Mouse (Mus musculus) cortical plate, adult 2 months (tissue): ENCODE measurements around the gene Sos2. TPM values are rescaled to one million over a fixed set of nuclear protein-coding genes. Genes with fewer than 3 reads are reported as not detected.
A peak's percentile ranks its signal among the peaks of the same experiment; 100 is the strongest.
"Not testable (repeated sequence)": the region's sequence is repeated elsewhere in the genome, so short reads cannot be mapped to it uniquely, and the experiment has no call there.

Experiments
- H3K27ac ChIP-seq: fragments of 200-500 bp; 2 replicates; pipeline ENCODE4 v1.5.1; 2012; ENCODE audit warnings: low read length, control low read depth, inconsistent platforms; ENCODE audit not compliant: insufficient read depth
- H3K4me1 ChIP-seq: fragments of 200-500 bp; 2 replicates; pipeline ENCODE4 v1.6.1; 2011; ENCODE audit warnings: low read length; ENCODE audit not compliant: control insufficient read depth, insufficient read depth
- H3K4me3 ChIP-seq: fragments of 200-500 bp; 2 replicates; pipeline ENCODE4 v1.5.1; 2011; ENCODE audit warnings: mild to moderate bottlenecking, low read length, control low read depth; ENCODE audit not compliant: insufficient read depth
- CTCF ChIP-seq: fragments of 200-500 bp; IDR thresholded peaks from 2 replicates; pipeline ENCODE4 v1.5.1; 2011; ENCODE audit warnings: mild to moderate bottlenecking, control low read depth, low read length; ENCODE audit not compliant: insufficient read depth; ENCODE audit errors: extremely low read depth
- POLR2A ChIP-seq: fragments of 200-500 bp; IDR thresholded peaks from 2 replicates; pipeline ENCODE4 v1.6.1; 2011; ENCODE audit warnings: mild to moderate bottlenecking, low read length, control low read depth; ENCODE audit not compliant: insufficient read depth; ENCODE audit errors: extremely low read depth
- polyA plus RNA-seq: library from polyadenylated mRNA; depleted of rRNA; stranded (reverse); fragments of >200 nt; gene quantifications from 2 replicates; pipeline ENCODE4 v1.2.3, GENCODE M21; 2012

Sos2 gene
- polyA plus RNA-seq, 1 experiment: 32.1 TPM

DNA sequence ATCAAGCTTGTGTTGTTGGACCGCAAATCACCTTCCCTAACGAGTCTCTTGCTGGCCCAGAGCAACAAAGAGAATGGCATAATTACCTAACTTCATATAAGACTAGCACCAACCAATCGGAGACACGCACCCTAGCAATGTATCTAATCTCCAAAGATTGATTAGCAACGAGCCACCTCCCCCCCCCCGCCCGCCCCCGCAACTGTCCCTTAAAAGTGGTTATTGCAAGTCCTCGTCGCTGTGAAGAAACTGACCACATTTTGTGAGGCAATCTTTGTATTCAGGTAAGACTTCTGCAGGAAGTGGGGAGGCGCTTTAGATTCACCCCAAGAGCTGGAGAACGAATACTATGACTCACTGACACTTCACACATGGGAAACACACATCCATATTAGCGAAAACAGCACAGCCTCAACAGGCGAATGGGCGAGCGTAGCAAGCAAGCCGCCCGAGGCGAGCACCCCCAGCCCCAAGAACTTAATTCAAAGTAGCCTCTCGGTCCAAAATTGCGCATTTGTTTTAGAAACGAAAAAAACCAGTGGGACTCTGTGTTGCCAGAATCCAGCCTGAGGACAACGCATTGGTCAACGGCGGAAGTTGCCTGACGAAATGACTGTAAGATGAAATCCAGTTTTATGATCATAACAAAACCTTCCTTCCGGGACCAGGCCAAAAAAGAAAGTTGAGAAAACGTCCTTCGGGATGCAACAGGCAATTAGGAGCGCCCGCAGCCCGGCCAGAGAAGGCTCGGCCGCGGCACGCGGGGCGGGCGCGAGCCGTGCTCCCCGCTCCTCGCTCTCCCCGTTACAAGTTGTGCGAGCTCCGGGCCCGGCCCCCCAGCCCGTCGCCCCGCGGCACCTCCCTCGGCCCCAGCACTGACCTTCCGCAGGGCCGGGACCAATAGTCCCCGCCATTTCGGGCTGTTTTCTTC is 752 bp downstream of the Sos2 start:
- no peak for TF ChIP-seq POLR2A
- TF ChIP-seq CTCF: no peak
- Histone ChIP-seq H3K4me1 (peaks cover 4% of the 10 kb centered on the region), H3K27ac (peak overlapping the region; percentile 84), H3K4me3 (peak overlapping the region; percentile 69)

DNA sequence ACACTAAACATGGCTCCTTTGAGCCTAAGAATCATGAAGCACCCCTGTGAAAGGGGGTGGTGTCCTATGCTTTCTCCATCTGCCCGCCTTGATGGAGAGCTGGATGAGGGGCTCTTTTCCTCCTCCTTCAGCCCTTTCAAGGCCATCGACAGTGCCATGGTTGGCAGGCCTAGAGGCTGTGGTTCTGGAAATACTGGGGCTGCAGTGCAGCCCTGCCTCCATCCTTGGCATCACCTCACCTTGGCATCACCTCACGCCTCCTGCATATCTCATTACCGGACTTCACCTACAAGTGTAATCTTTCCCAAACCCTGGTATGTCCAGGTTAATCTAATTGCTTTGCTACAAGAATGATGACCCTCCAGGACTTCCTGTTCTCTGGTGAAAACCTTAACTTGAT is 5.5 kb downstream of the Sos2 start:
- no peak overlapping the region for H3K27ac ChIP-seq
- TF ChIP-seq POLR2A: no peak
- TF ChIP-seq CTCF: no peak
- no peak overlapping the region for H3K4me3 ChIP-seq
- peaks cover 2% of the 10 kb centered on the region for H3K4me1 ChIP-seq

DNA sequence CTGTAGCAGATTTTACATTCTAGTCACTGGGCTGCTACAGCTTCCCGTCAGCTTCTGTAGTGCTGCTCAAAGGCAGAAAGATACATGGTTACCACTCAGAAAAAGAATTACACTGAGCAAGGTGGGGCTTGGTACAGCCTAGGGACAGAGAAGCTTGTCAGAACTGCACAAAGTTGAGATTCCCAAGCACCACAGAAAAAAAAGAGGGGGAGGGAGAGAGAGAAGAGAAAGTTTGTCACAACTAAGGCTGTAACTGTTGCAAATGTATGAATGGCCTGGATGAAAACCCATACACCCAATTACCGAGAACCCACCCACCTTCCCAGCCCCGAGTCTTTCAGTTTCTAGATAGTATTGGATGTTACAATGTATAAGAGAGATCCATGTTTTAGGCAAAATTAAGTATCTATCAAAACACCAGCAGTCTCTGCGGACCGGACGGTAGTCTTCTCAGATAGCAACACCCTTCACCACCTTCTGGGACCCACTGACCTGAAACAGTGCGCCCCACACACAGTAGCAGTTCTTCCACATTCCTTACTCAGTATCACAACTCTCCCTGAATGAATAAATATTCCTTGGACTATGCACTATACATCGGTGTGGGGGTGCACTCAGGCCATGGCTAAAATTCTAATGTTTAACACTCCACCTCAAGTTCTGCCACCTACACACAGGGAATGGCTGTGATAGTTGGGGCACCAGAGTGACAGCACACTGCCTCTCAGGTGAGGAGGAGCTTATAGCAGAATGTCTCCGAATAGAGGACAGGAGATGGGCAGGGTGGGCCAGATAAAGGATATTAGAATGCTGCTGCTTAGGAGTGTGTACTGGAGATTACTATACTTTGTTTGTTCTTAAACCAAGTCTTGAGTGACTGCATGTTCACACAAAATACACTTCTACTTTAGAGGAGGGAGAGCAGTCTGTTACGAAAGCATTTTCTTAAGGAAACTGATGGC is 6.8 kb downstream of the Sos2 start:
- Histone ChIP-seq H3K27ac (no peak overlapping the region), H3K4me3 (no peak overlapping the region), H3K4me1 (no peaks in the 10 kb centered on the region)
- TF ChIP-seq POLR2A (no peak), CTCF (no peak)

DNA sequence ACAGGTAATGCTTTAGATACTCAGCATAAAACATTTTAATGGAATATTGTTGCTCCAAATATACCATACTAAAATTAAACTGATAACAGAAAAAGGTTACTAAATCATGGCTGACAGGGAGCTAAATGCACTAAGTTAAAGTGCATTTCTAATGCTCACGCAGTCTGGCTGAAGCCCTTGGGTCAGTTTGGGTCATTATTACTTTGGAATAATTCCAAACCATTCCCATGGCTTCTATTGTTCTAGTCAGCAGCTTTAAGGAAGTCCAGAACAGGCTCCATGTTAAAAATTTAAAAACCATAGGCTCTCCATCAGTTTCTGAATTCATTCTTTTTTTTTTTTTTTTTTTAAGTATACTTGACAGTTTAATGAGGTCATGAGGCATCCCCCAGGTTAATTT is 7.5 kb downstream of the Sos2 start:
- Histone ChIP-seq H3K4me3 (no peak overlapping the region), H3K4me1 (no peaks in the 10 kb centered on the region), H3K27ac (no peak overlapping the region)
- TF ChIP-seq POLR2A: no peak
- no peak for TF ChIP-seq CTCF

DNA sequence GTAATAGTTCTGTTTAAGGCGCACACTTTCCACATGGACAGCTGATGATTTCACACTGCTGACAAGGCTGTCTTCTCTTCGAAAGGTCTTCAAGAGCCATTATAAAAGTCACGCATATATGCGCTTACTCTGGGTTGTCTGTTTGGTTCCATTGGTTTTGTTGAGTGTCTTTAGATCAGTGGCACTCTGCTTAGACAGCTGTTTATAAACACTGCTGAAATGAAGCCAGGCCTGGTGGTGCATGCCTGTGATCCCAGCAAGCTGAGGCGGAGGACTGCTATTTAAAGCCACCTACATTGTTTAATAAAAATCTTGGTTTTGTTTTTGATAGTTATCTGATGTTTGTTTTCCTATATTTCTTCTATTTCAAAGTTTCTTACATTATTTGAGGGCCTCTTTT is 14.9 kb downstream of the Sos2 start:
- H3K4me1 ChIP-seq: no peaks in the 10 kb centered on the region
- H3K4me3 ChIP-seq: no peak overlapping the region
- H3K27ac ChIP-seq: no peak overlapping the region
- TF ChIP-seq CTCF: no peak
- no peak for TF ChIP-seq POLR2A

DNA sequence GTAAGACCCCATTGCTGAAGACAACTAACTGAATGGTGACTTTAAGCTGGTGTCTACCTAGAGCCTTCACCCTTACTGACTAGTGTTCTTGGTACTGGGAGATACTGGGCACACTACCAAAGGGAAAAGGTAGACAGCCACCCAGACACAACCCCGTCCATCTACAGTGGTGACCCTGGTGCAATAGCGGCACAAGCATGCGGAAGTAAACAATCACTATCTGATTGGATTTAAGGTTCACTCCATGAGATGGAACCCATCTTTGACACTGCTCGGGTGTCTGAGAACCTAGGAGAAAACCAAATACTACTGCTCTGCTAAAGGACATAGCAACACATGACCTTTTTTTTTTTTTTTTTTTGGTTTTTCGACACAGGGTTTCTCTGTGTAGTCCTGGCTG is 20.0 kb downstream of the Sos2 start:
- Histone ChIP-seq H3K4me3 (no peak overlapping the region), H3K4me1 (no peaks in the 10 kb centered on the region), H3K27ac (no peak overlapping the region)
- TF ChIP-seq POLR2A: no peak
- no peak for TF ChIP-seq CTCF

DNA sequence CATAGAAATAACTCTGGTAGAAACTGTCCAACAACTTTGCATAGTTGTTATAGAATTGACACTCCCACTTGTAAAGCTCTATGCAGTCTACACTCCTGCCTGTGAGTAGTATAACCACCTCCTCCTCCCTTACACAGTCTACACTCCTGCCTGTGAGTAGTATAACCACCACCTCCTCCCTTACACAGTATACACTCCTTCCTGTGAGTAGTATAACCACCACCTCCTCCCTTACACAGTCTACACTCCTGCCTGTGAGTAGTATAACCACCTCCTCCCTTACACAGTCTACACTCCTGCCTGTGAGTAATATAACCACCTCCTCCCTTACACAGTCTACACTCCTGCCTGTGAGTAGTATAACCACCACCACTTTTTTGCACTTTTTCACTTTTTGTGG is 27.7 kb downstream of the Sos2 start:
- H3K4me3 ChIP-seq, H3K4me1 ChIP-seq: not testable (repeated sequence)

DNA sequence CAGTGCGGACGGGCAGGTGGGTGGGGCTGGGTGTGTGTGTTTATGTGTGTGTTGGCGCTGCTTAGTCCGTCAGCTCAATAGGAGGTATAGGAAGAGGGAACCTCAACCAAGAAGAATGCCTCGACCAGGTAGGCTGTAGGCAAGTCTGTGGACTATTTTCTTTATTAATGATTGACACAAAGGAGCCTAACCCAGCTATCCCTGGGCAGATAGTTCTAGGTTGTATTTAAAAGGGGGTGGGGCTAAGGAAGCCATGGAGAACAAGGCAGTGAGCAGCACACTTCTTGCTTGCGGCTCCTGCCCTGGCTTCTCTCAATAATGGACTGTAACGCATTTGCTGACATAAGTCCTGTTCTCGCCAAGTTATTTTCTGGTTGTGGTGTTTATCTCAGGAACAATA is 32.1 kb downstream of the Sos2 start:
- H3K4me3 ChIP-seq: no peak overlapping the region
- no peak for TF ChIP-seq POLR2A
- no peak for TF ChIP-seq CTCF
- no peak overlapping the region for H3K27ac ChIP-seq
- peaks cover 6% of the 10 kb centered on the region for H3K4me1 ChIP-seq

More for the DNA sequence above, 27.7 kb downstream of the Sos2 start:
- H3K27ac ChIP-seq: not testable (repeated sequence)

DNA sequence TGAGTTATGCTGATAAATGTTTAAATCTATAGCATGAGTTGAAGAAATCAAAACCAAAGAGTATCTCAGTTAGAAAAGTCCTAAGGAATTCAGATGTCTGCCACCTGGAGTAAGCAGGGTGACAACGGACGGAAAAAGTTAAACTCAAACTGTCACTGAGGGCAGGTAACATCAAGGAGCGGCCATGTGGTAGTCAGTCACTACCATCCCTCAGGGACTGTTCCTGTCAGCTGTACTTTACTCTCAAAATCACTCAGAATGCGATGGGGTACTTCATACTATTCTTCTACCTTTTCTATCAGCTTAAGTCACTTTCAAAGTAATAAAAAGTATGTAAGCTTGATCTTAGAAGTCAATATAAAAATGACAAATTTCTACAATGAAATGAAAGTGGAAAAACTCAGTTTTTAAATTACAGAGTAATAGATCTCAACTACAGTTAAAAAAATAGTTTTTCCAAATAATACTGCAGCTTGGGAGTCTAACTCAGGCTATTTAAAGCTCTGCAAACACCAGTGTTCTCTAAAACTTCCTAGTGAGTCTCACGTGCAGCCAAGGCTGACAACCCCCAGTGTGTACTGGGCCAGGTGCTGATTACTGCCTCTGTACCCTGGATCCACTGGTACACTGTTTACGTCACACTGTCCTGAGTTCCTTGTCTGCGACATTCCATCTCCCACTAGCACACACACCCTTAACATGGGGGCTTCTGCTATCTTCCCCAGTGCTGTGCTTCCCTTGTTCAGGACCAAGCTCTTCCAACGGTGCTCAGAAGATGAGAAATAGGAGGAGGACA is 35.6 kb downstream of the Sos2 start:
- H3K4me1 ChIP-seq: peaks cover 6% of the 10 kb centered on the region
- H3K27ac ChIP-seq: no peak overlapping the region
- TF ChIP-seq POLR2A (no peak), CTCF (no peak)
- no peak overlapping the region for H3K4me3 ChIP-seq
